Mouse (Mus musculus): ENCODE data around the gene Itga3. TPM values are rescaled to one million over a fixed set of nuclear protein-coding genes. Genes with fewer than 3 reads are reported as not detected.

Gene Itga3
- polyA plus RNA-seq, 1 experiment = 17.1 TPM

DNA sequence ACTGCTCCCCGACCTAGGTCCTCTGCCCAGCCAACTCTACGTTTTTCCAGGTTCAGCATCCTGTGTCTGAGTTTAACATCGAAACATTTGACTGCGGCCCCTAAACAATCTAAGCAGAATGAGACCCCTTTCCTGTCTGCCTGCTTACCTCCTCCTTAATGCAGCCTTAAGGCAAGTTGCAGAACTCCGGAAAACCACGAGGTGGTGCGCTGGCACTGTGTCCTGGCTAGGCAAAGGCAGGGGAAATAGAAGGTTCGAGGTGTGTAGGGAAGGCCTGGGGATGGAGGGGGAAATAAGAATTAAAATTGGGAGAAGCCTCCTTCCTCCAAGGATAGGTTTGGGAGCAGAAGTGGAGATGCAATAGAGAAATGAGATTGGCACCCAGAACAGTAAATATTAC is 41.9 kb upstream of the Itga3 start:
- TF ChIP-seq POLR2A (IDR thresholded peaks at IDR 0.05; ENCODE audit: control insufficient read depth, extremely low read depth, insufficient read depth, low read length, poor library complexity) = no peak
- TF ChIP-seq CTCF (IDR thresholded peaks at IDR 0.05; ENCODE audit: borderline replicate concordance, control insufficient read depth, extremely low read depth, insufficient read depth, low read length, poor library complexity) = peak; percentile 58; the same call in 1 of the 2 replicates
- H3K4me3 ChIP-seq (ENCODE audit: control insufficient read depth, insufficient read depth, low read length) = no peak overlapping the region
- 7% methylated on average over 8 of the region's 8 CpGs for WGBS
- H3K4me1 ChIP-seq (replicated peaks; ENCODE audit: control insufficient read depth, insufficient read depth, low read length) = no peaks in the 10 kb centered on the region
- H3K27me3 ChIP-seq (ENCODE audit: control insufficient read depth, insufficient read depth, low read length) = peaks cover 28% of the 10 kb centered on the region
- peak; percentile 73 for DNase-seq
- H3K36me3 ChIP-seq (ENCODE audit: control insufficient read depth, insufficient read depth, low read length) = no peaks in the 10 kb centered on the region
- H3K27ac ChIP-seq (ENCODE audit: control insufficient read depth, insufficient read depth, low read length) = no peak overlapping the region

DNA sequence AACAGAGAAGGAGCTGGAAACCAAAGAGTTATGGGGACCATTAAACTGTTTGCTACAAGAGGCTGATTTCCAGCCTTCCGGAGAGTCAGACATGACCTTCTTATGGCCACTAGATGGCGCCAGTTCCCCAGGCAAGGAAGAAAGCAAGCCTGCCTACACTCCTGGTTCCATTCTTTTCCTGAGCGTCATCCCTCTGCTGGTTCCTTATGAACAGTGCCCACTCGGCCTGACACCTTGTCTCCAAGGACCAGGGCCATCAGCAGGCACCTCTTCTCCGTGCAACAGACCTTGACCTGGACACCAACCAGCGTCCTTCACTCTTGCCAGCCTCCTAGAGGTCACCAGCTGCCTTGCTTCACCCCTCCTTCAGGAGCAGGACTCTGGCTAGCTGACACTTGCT is 40.4 kb upstream of the Itga3 start:
- peak; percentile 54 for DNase-seq
- H3K4me1 ChIP-seq (replicated peaks; ENCODE audit: control insufficient read depth, insufficient read depth, low read length) = no peaks in the 10 kb centered on the region
- 8% methylated on average over 6 of the region's 6 CpGs for WGBS
- H3K27ac ChIP-seq (ENCODE audit: control insufficient read depth, insufficient read depth, low read length) = no peak overlapping the region
- H3K36me3 ChIP-seq (ENCODE audit: control insufficient read depth, insufficient read depth, low read length) = no peaks in the 10 kb centered on the region
- peaks cover 25% of the 10 kb centered on the region for H3K27me3 ChIP-seq (ENCODE audit: control insufficient read depth, insufficient read depth, low read length)
- TF ChIP-seq POLR2A (IDR thresholded peaks at IDR 0.05; ENCODE audit: control insufficient read depth, extremely low read depth, insufficient read depth, low read length, poor library complexity) (no peak), CTCF (IDR thresholded peaks at IDR 0.05; ENCODE audit: borderline replicate concordance, control insufficient read depth, extremely low read depth, insufficient read depth, low read length, poor library complexity) (peak; percentile 81; the same call in 1 of the 2 replicates)
- no peak overlapping the region for H3K4me3 ChIP-seq (ENCODE audit: control insufficient read depth, insufficient read depth, low read length)

DNA sequence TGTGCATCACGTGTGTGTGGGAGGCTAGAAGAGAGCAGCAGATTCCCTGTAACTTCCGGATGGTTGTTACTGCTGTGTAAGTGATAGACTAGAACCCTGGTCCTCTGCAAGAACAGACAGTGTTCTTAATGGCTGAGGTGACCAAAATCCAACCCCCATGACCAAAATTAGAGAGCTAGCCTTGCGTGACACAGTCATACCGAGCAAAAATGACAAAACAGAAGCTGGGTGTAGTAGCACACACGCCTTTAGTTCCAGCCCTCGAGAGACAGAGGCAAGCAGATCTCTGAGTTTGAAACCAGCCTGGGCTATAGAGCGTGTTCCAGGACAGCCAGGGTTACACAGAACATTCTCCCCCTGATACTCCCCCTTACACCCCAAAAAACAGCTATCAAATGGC is 33.5 kb upstream of the Itga3 start:
- TF ChIP-seq CTCF (IDR thresholded peaks at IDR 0.05; ENCODE audit: borderline replicate concordance, control insufficient read depth, extremely low read depth, insufficient read depth, low read length, poor library complexity) = no peak
- TF ChIP-seq POLR2A (IDR thresholded peaks at IDR 0.05; ENCODE audit: control insufficient read depth, extremely low read depth, insufficient read depth, low read length, poor library complexity) = no peak
- Histone ChIP-seq H3K36me3 (ENCODE audit: control insufficient read depth, insufficient read depth, low read length) (no peaks in the 10 kb centered on the region), H3K4me3 (ENCODE audit: control insufficient read depth, insufficient read depth, low read length) (no peak overlapping the region), H3K27ac (ENCODE audit: control insufficient read depth, insufficient read depth, low read length) (no peak overlapping the region), H3K27me3 (ENCODE audit: control insufficient read depth, insufficient read depth, low read length) (peaks cover 2% of the 10 kb centered on the region; the same call in 1 of the 2 replicates), H3K4me1 (replicated peaks; ENCODE audit: control insufficient read depth, insufficient read depth, low read length) (no peaks in the 10 kb centered on the region)
- DNase-seq = no peak
- 92% methylated on average over 7 of the region's 7 CpGs for WGBS

DNA sequence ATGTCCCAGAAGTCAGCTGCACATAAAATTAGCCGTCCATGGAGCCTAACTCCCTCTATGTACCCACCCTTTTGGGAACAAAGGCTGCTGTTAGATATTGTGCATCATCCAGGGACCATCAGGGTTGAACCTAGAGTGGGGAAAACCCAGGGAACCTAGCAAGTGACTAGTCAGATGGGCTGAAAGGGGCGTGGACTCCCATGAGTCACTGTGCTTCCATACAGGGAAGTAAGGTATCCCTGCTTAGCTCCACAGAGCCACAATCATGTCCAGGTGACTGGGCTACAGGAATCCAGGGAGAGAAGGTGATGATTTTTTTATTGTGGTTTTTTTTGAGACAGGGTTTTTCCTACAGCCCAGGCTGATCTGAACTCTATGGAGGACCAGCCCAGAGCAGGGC is 32.4 kb upstream of the Itga3 start:
- Histone ChIP-seq H3K27ac (ENCODE audit: control insufficient read depth, insufficient read depth, low read length) (no peak overlapping the region), H3K36me3 (ENCODE audit: control insufficient read depth, insufficient read depth, low read length) (no peaks in the 10 kb centered on the region), H3K4me3 (ENCODE audit: control insufficient read depth, insufficient read depth, low read length) (no peak overlapping the region), H3K27me3 (ENCODE audit: control insufficient read depth, insufficient read depth, low read length) (peaks cover 2% of the 10 kb centered on the region; the same call in 1 of the 2 replicates), H3K4me1 (replicated peaks; ENCODE audit: control insufficient read depth, insufficient read depth, low read length) (no peaks in the 10 kb centered on the region)
- TF ChIP-seq CTCF (IDR thresholded peaks at IDR 0.05; ENCODE audit: borderline replicate concordance, control insufficient read depth, extremely low read depth, insufficient read depth, low read length, poor library complexity) (no peak), POLR2A (IDR thresholded peaks at IDR 0.05; ENCODE audit: control insufficient read depth, extremely low read depth, insufficient read depth, low read length, poor library complexity) (no peak)
- WGBS = 97% methylated on average over 2 of the region's 2 CpGs
- DNase-seq = no peak

DNA sequence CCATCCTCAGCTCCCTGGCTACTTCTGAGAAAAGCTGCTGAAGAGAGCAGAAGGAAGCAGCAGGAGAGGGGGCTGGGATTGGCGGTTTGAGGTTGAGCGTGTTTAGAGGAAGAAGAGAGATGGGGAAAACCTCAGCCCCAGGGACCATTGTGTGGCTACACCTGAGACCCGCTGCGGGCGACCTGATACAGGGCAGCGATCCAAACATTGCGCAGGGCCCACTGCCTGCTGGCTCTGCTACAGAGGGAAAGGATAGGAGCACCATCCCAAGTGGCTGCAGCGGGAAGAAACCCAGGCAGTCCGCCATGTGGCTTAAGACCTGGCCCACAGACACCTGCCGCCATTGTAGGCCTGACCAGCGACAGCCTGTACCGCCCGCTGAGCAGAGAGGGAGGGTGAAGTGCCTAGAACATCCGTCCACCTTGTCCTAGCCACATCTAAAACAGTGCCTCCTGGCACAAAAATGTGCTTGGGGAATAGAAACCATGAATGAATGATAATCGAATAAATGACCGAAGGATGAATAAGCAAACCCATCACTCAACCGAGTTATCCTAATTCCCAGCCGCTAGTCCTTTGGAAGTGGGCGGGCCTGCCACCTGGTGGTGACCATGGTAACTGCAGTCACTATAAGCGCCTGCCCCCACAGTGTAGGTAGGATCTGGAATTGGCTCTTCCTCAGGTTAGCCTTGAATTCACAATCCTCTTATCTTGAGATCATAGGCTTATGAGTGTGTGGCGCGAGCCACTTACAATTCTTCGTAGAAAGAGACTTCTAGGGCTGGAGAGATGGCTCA is 30.0 kb upstream of the Itga3 start:
- DNase-seq = peak; percentile 70
- TF ChIP-seq CTCF (IDR thresholded peaks at IDR 0.05; ENCODE audit: borderline replicate concordance, control insufficient read depth, extremely low read depth, insufficient read depth, low read length, poor library complexity) = peak; percentile 67; the same call in 1 of the 2 replicates
- TF ChIP-seq POLR2A (IDR thresholded peaks at IDR 0.05; ENCODE audit: control insufficient read depth, extremely low read depth, insufficient read depth, low read length, poor library complexity) = no peak
- Histone ChIP-seq H3K4me1 (replicated peaks; ENCODE audit: control insufficient read depth, insufficient read depth, low read length) (no peaks in the 10 kb centered on the region), H3K36me3 (ENCODE audit: control insufficient read depth, insufficient read depth, low read length) (no peaks in the 10 kb centered on the region), H3K27me3 (ENCODE audit: control insufficient read depth, insufficient read depth, low read length) (peaks cover 2% of the 10 kb centered on the region; the same call in 1 of the 2 replicates), H3K4me3 (ENCODE audit: control insufficient read depth, insufficient read depth, low read length) (no peak overlapping the region), H3K27ac (ENCODE audit: control insufficient read depth, insufficient read depth, low read length) (no peak overlapping the region)
- 2% methylated on average over 23 of the region's 23 CpGs for WGBS

DNA sequence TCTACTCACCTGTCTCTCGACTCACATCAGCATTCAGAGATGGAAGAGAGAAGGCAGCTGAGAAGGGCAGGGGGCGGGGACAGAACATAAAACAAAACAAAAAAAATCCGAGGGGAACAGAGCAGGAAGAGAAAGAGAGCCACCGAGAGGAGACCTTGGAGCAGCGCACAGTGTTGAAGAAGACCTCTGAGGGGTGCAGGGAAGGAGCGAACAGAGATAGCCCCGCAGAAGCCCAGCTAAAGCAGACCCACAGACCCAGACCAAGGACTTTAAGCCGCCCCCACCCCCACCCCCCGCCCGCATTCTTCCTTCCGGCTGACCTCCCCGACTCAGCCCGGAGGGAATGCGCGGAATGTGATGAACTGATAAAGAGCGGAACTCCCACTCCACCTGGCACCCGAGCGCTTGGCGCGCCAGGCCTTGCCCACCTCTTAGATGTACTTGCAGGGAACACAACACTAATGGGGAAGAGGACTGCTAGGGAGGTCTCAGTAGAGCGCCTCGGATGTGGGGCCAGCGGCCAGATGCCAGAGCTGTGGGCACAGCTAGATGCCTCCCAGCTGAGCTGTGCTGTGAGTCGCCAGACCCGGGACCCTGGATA is 28.8 kb upstream of the Itga3 start:
- TF ChIP-seq CTCF (IDR thresholded peaks at IDR 0.05; ENCODE audit: borderline replicate concordance, control insufficient read depth, extremely low read depth, insufficient read depth, low read length, poor library complexity) (no peak), POLR2A (IDR thresholded peaks at IDR 0.05; ENCODE audit: control insufficient read depth, extremely low read depth, insufficient read depth, low read length, poor library complexity) (no peak)
- Histone ChIP-seq H3K27ac (ENCODE audit: control insufficient read depth, insufficient read depth, low read length) (no peak overlapping the region), H3K27me3 (ENCODE audit: control insufficient read depth, insufficient read depth, low read length) (peaks cover 2% of the 10 kb centered on the region; the same call in 1 of the 2 replicates), H3K36me3 (ENCODE audit: control insufficient read depth, insufficient read depth, low read length) (no peaks in the 10 kb centered on the region), H3K4me3 (ENCODE audit: control insufficient read depth, insufficient read depth, low read length) (no peak overlapping the region), H3K4me1 (replicated peaks; ENCODE audit: control insufficient read depth, insufficient read depth, low read length) (no peaks in the 10 kb centered on the region)
- WGBS = 4% methylated on average over 25 of the region's 25 CpGs
- no peak for DNase-seq

Measured in thymus, adult 2 months (tissue).